Mouse (Mus musculus) embryonic fibroblast, embryonic 13.5 days (primary cell): ENCODE data around the gene Nt5c1a.

Experiments
- CTCF ChIP-seq: IDR thresholded peaks from 2 replicates; pipeline ENCODE4 v1.5.1; 2011; ENCODE audit warnings: mild to moderate bottlenecking, control low read depth, low read length, moderate library complexity, borderline replicate concordance; ENCODE audit not compliant: insufficient read depth
- POLR2A ChIP-seq: IDR thresholded peaks from 2 replicates; pipeline ENCODE4 v1.6.1; 2011; ENCODE audit warnings: low read depth, mild to moderate bottlenecking, control low read depth, low read length, moderate library complexity

GRCm38 (mm10) chr4:123171811-123172210, 29.5 kb upstream of the Nt5c1a start:
- no peak for TF ChIP-seq POLR2A
- TF ChIP-seq CTCF, result no peak
